Comparison of ENCODE assay signal across 8 mouse cellular contexts in the genomic region with DNA sequence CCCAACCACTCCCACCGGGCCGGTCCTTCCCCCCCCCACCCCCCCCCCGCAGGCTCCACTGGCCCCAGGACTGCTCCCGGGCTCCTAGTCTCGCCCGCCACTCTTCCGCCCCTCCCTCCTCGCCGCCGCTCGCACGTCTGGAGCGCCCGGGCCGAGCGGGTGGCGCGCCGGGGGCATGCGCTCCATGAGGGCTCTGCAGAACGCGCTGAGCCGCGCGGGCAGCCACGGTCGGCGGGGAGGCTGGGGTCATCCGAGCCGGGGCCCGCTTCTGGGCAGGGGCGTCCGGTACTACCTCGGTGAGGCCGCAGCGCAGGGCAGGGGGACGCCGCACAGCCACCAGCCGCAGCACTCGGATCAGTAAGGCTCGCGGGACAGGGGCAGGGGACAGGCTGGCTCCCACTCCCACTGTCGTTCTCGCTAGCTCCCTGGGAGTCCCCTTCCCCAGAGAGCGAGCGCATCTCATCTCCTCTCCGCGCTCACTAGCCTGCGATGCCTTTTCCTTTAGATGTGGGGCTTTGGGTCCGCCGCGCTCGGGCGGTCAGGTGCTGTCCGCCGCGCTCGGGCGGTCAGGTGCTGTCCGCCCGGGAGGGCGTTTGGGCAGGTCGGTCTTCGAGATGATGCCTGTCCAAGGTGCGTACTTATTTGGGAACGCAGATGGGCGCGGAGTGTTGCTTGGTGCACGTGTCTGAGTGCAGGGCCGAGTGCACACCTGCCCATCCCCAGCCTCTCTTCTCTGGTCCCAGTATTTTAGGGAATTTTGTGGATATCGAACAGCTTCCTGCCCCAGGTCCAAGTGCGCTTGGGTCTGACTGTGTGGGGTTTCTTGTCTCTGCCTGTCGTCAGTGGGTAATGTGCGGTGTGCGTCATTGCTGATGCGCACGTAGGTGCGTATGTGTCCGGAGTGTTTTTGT. TPM values are rescaled to one million over a fixed set of nuclear protein-coding genes. Genes with fewer than 3 reads are reported as not detected.
DNase-seq lines count a peak whose midpoint lies in the region; ATAC-seq and TF ChIP-seq lines count a peak whose summit lies in the region.

No protein-coding gene starts in this region.

- H3K27me3 ChIP-seq in heart, embryonic 10.5 days (ENCODE audit: insufficient read depth, poor library complexity, severe bottlenecking), result peaks cover 35% of the 10 kb centered on the region
- H3K27me3 ChIP-seq in midbrain, postnatal 0 days (ENCODE audit: insufficient read depth, low read length), result 0 out of 2 replicates have a peak, but pooled peaks cover 4% of the 10 kb centered on the region

- H3K9me3 ChIP-seq in heart, embryonic 10.5 days, result no peaks in the 10 kb centered on the region
- H3K9me3 ChIP-seq in midbrain, postnatal 0 days (ENCODE audit: low read length), result no peaks in the 10 kb centered on the region

- H3K9ac ChIP-seq in midbrain, postnatal 0 days (replicated peaks; ENCODE audit: low read length, poor library complexity, severe bottlenecking), result peak overlapping the region; percentile 57

- H3K27ac ChIP-seq in heart, embryonic 10.5 days, result peak overlapping the region; percentile 85
- peak overlapping the region; percentile 47; the same call in 1 of the 2 replicates for H3K27ac ChIP-seq in midbrain, postnatal 0 days (ENCODE audit: low read depth, low read length)

- H3K36me3 ChIP-seq in heart, embryonic 10.5 days, result no peaks in the 10 kb centered on the region
- H3K36me3 ChIP-seq in midbrain, postnatal 0 days (ENCODE audit: insufficient read depth, low read length), result no peaks in the 10 kb centered on the region

- WGBS in heart, embryonic 10.5 days, result under 1% methylated on average over 79 of the region's 79 CpGs
- 1% methylated on average over 55 of the region's 79 CpGs for WGBS in midbrain, postnatal 0 days

- TF ChIP-seq CTCF in midbrain, postnatal 0 days (IDR thresholded peaks at IDR 0.05), result no peak

- ATAC-seq in midbrain, postnatal 0 days (ENCODE audit: low FRiP score), result peak; percentile 80

- peak overlapping the region; percentile 81 for H3K4me3 ChIP-seq in heart, embryonic 10.5 days
- H3K4me3 ChIP-seq in midbrain, postnatal 0 days (ENCODE audit: low read depth, low read length), result peak overlapping the region; percentile 71

- peaks cover 19% of the 10 kb centered on the region for H3K4me1 ChIP-seq in heart, embryonic 10.5 days
- no peaks in the 10 kb centered on the region for H3K4me1 ChIP-seq in midbrain, postnatal 0 days (ENCODE audit: insufficient read depth, low read length)

- H3K4me2 ChIP-seq in midbrain, postnatal 0 days (ENCODE audit: low read depth, low read length, poor library complexity, severe bottlenecking), result peak overlapping the region; percentile 96

- no peak for DNase-seq in heart, embryonic 10.5 days (ENCODE audit: low spot score)
- DNase-seq in heart, adult 18-20 months, result no peak
- DNase-seq in CD4-positive helper T cell, adult 2 months (ENCODE audit: low read depth, low spot score), result peak; percentile 63
- peak; percentile 75 for DNase-seq in cerebellum, adult 11-12 months
- DNase-seq in frontal cortex, adult 2 months (ENCODE audit: extremely low spot score in 1 of 2, low spot score in 1 of 2), result peak; percentile 48 to 72
- peak; percentile 29 to 47 for DNase-seq in layer of hippocampus, postnatal 36 days
- DNase-seq in midbrain, postnatal 0 days (ENCODE audit: low spot score), result peak; percentile 27
- DNase-seq in ovary, postnatal 14 days (ENCODE audit: low spot score), result no peak

RNA-seq across cellular contexts. Expression of gene Gls2, which starts 0.5 kb away (rescaled TPM):
- 0.86 and 1.1 TPM in 2 replicates for polyA plus RNA-seq in heart, embryonic 10.5 days (2016; fragmentation: Nextera tagmentation; extraction: Ambion mirVana)
- total RNA-seq in heart, adult 18-20 months (2021), result 1 to 10 TPM in 1 of 2 experiments, under 1 TPM in 1; 0.25 to 1.4 TPM
- 37.6 and 39.4 TPM in 2 replicates for polyA plus RNA-seq in frontal cortex, adult 2 months (2012; rRNA removed)
- 10 to 100 TPM; 21.1 to 23.2 TPM for total RNA-seq in layer of hippocampus, postnatal 36 days (2021)
- 2.5 and 4.4 TPM in 2 replicates for total RNA-seq in midbrain, postnatal 0 days (2014; rRNA removed)
- polyA plus RNA-seq in midbrain, postnatal 0 days (2015; fragmentation: Nextera tagmentation; extraction: Ambion mirVana), result 1.2 and 2.5 TPM in 2 replicates

RNA-seq across cellular contexts. Expression of gene Rbms2, which starts 14.7 kb away (rescaled TPM):
- polyA plus RNA-seq in heart, embryonic 10.5 days (2016; fragmentation: Nextera tagmentation; extraction: Ambion mirVana), result 32.5 and 38.6 TPM in 2 replicates
- total RNA-seq in heart, adult 18-20 months (2021), result 100 to 1,000 TPM in 1 of 2 experiments, 10 to 100 TPM in 1; 78.1 to 100 TPM
- 19.1 and 20.1 TPM in 2 replicates for polyA plus RNA-seq in frontal cortex, adult 2 months (2012; rRNA removed)
- 10 to 100 TPM; 12.8 to 13.7 TPM for total RNA-seq in layer of hippocampus, postnatal 36 days (2021)
- 11.1 and 12.9 TPM in 2 replicates for total RNA-seq in midbrain, postnatal 0 days (2014; rRNA removed)
- polyA plus RNA-seq in midbrain, postnatal 0 days (2015; fragmentation: Nextera tagmentation; extraction: Ambion mirVana), result 5.2 and 5.3 TPM in 2 replicates

RNA-seq across cellular contexts. Expression of gene Spryd4, which starts 16.8 kb away (rescaled TPM):
- polyA plus RNA-seq in heart, embryonic 10.5 days (2016; fragmentation: Nextera tagmentation; extraction: Ambion mirVana), result 37.9 and 41.9 TPM in 2 replicates
- 10 to 100 TPM; 37.9 to 45.9 TPM for total RNA-seq in heart, adult 18-20 months (2021)
- polyA plus RNA-seq in frontal cortex, adult 2 months (2012; rRNA removed), result 9.8 and 10.4 TPM in 2 replicates
- 10 to 100 TPM in 1 of 2 experiments, 1 to 10 TPM in 1; 7.1 to 10.2 TPM for total RNA-seq in layer of hippocampus, postnatal 36 days (2021)
- total RNA-seq in midbrain, postnatal 0 days (2014; rRNA removed), result 17.1 and 29.5 TPM in 2 replicates
- 21.4 and 23.0 TPM in 2 replicates for polyA plus RNA-seq in midbrain, postnatal 0 days (2015; fragmentation: Nextera tagmentation; extraction: Ambion mirVana)

RNA-seq across cellular contexts. Expression of gene Mip, which starts 30.8 kb away (rescaled TPM):
- polyA plus RNA-seq in heart, embryonic 10.5 days (2016; fragmentation: Nextera tagmentation; extraction: Ambion mirVana), result not detected in 2 replicates
- not detected for total RNA-seq in heart, adult 18-20 months (2021)
- polyA plus RNA-seq in frontal cortex, adult 2 months (2012; rRNA removed), result not detected in 2 replicates
- total RNA-seq in layer of hippocampus, postnatal 36 days (2021), result not detected
- total RNA-seq in midbrain, postnatal 0 days (2014; rRNA removed), result 0.22 TPM in 1 of 2 replicates, not detected in the other
- polyA plus RNA-seq in midbrain, postnatal 0 days (2015; fragmentation: Nextera tagmentation; extraction: Ambion mirVana), result 0.13 TPM in 1 of 2 replicates, not detected in the other

RNA-seq across cellular contexts. Expression of gene Timeless, which starts 37.1 kb away (rescaled TPM):
- 48.1 and 69.3 TPM in 2 replicates for polyA plus RNA-seq in heart, embryonic 10.5 days (2016; fragmentation: Nextera tagmentation; extraction: Ambion mirVana)
- 1 to 10 TPM; 6.0 to 7.3 TPM for total RNA-seq in heart, adult 18-20 months (2021)
- 5.1 and 5.3 TPM in 2 replicates for polyA plus RNA-seq in frontal cortex, adult 2 months (2012; rRNA removed)
- total RNA-seq in layer of hippocampus, postnatal 36 days (2021), result 1 to 10 TPM; 7.8 to 8.4 TPM
- 11.0 and 14.6 TPM in 2 replicates for total RNA-seq in midbrain, postnatal 0 days (2014; rRNA removed)
- polyA plus RNA-seq in midbrain, postnatal 0 days (2015; fragmentation: Nextera tagmentation; extraction: Ambion mirVana), result 7.7 and 8.1 TPM in 2 replicates

Comparison
In these comparisons a context has a peak if more than half of its experiments do, and no peak if none do; other contexts are left out.
1. DNase-seq: peak in CD4-positive helper T cell, adult 2 months (single experiment), cerebellum, adult 11-12 months (single experiment), frontal cortex, adult 2 months (2 of 2), layer of hippocampus, postnatal 36 days (2 of 2) and midbrain, postnatal 0 days (single experiment); none in heart, embryonic 10.5 days (single experiment), heart, adult 18-20 months (0 of 2) and ovary, postnatal 14 days (single experiment).